Mouse (Mus musculus): ENCODE data around the gene Ssna1. TPM values are rescaled to one million over a fixed set of nuclear protein-coding genes. Genes with fewer than 3 reads are reported as not detected.

Gene Ssna1
- polyA plus RNA-seq, 1 experiment: 45.5 TPM

DNA sequence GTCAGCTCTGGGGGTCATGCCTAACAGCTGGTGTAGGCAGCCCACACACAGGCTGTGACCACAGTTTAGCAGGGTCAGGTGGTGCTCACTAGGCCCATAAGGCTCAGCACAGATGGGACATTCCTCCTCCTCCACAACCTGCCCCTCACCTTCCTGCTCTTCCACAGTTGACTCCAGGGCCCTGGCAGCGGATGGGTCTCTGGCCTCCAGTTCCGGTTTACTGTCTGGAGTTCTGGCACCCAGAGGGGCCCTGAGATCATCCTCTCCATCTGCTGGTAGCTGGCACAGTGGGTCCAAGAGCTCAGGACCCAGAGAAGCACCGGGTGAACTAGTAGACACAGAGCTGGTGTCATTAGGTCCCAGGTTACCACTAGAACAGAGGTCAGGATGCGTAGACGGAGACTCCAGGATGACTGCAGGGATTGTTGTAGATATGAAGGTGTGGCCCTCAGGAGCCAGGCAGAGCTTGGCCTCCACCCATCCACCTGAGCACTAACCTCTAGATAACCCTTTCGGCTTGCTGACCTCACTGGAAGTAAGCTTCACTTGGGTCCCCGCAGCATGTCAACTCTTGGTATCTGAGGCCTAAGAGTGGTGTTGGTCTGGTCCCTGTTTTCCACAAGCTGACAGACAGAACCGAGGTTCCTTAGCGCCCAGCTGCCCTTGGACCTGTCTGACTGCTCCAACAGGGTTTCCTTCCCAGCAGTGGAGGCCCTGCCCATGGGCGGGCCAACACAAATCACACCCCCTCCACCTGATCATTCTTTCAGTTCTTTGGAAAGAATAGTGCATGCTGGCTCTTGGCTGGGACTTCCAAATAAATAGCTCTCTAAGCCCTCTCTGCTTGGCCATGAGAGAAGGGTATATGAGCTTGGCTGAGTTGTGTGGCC lies 25.8 kb downstream of the Ssna1 start, which contains the start of gene AL732309.1:
Gene AL732309.1, minus strand, starts transcription at position 681 of the 890 bp plus-strand sequence.
- 90% methylated on average over 10 of the region's 10 CpGs for WGBS
- Histone ChIP-seq H3K27ac (ENCODE audit: insufficient read depth, low read length) (no peak within 1 kb of the TSS), H3K4me1 (ENCODE audit: control insufficient read depth, insufficient read depth, insufficient read length) (peaks cover 4% of the 10 kb centered on the region), H3K36me3 (ENCODE audit: control insufficient read depth, insufficient read depth, low read length) (peaks cover 25% of the 10 kb centered on the region), H3K4me3 (ENCODE audit: extremely low read depth, insufficient read depth, insufficient read length) (no peak within 1 kb of the TSS), H3K27me3 (ENCODE audit: control insufficient read depth, insufficient read depth, low read length) (peaks cover 9% of the 10 kb centered on the region)
- no peak for DNase-seq (ENCODE audit: low read depth in 1 of 2, low spot score in 2 of 2)
- TF ChIP-seq CTCF (IDR thresholded peaks at IDR 0.05; ENCODE audit: extremely low read depth, insufficient read depth, insufficient read length, insufficient replicate concordance): no peak
- TF ChIP-seq POLR2A (IDR thresholded peaks at IDR 0.05; ENCODE audit: low read depth, low read length): no peak

DNA sequence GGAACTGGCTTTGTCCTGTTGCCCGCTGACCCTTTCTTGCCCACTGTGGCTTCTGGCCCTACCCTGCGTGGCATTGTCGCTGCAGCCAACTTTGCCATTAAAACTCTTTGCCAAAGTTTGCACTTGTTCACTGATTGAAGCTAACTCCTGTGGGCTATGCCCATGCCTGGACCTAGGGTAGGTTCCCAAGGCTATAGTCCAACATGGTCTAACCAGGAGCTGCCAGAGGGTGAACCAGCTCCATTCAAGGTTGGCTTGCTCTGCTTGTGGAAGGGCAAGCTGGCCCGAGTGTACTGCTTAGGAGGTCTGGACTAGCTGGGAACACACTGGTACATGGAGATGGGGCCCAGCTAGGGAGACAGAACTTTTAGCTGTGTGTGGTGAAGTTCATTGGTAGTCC lies 28.1 kb downstream of the Ssna1 start:
- H3K4me3 ChIP-seq (ENCODE audit: extremely low read depth, insufficient read depth, insufficient read length): no peak overlapping the region
- H3K27ac ChIP-seq (ENCODE audit: insufficient read depth, low read length): no peak overlapping the region
- no peak for TF ChIP-seq POLR2A (IDR thresholded peaks at IDR 0.05; ENCODE audit: low read depth, low read length)
- TF ChIP-seq CTCF (IDR thresholded peaks at IDR 0.05; ENCODE audit: extremely low read depth, insufficient read depth, insufficient read length, insufficient replicate concordance): no peak
- no peak for DNase-seq (ENCODE audit: low read depth in 1 of 2, low spot score in 2 of 2)
- H3K4me1 ChIP-seq (ENCODE audit: control insufficient read depth, insufficient read depth, insufficient read length): peaks cover 9% of the 10 kb centered on the region
- H3K36me3 ChIP-seq (ENCODE audit: control insufficient read depth, insufficient read depth, low read length): peaks cover 14% of the 10 kb centered on the region
- H3K27me3 ChIP-seq (ENCODE audit: control insufficient read depth, insufficient read depth, low read length): peaks cover 11% of the 10 kb centered on the region
- 83% methylated on average over 4 of the region's 4 CpGs for WGBS

DNA sequence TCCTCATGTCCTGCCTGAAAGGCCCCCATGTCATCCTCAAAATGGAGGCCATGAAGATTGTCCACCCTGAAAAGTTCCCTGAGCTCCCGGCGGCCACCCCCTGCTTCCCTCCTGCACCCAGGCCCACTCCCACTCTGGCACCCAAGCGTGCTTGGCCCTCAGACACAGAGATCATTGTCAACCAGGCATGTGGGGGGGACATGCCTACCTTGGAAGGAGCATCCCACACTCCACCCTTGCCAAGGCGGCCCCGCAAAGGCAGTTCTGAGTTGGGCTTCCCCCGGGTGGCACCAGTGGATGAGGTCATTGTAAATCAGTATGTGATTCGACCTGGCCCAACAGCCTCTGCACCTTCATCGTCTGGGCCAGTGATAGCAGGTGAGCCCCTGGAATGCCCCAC lies 28.9 kb downstream of the Ssna1 start:
- Histone ChIP-seq H3K4me3 (ENCODE audit: extremely low read depth, insufficient read depth, insufficient read length) (no peak overlapping the region), H3K27ac (ENCODE audit: insufficient read depth, low read length) (no peak overlapping the region), H3K27me3 (ENCODE audit: control insufficient read depth, insufficient read depth, low read length) (peaks cover 11% of the 10 kb centered on the region), H3K4me1 (ENCODE audit: control insufficient read depth, insufficient read depth, insufficient read length) (peaks cover 9% of the 10 kb centered on the region), H3K36me3 (ENCODE audit: control insufficient read depth, insufficient read depth, low read length) (peaks cover 8% of the 10 kb centered on the region; the same call in 1 of the 2 replicates)
- WGBS: 87% methylated on average over 8 of the region's 8 CpGs
- DNase-seq (ENCODE audit: low read depth in 1 of 2, low spot score in 2 of 2): no peak
- no peak for TF ChIP-seq POLR2A (IDR thresholded peaks at IDR 0.05; ENCODE audit: low read depth, low read length)
- TF ChIP-seq CTCF (IDR thresholded peaks at IDR 0.05; ENCODE audit: extremely low read depth, insufficient read depth, insufficient read length, insufficient replicate concordance): no peak

DNA sequence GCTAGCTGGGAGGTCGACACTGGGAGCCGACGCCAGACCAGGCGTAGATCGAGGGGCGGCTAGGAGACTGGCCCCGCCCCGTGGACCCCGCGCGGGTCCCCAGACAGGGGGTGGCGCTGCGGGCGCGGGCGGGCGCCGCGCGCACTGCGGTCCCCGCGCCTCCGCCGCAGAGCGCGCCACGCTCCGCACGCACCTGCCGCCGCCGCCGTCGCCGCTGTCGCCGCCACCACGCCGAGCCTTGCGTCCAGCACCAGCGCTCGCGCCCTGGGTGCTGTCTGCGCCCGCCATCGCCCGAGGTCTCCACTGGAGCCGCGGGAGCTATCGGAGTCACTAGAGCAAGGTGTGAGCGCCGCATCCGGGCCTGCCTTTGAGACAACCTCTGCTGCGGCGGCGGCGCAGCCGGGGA lies 30.1 kb downstream of the Ssna1 start, which contains the start of the genes Rnf208 and Cysrt1:
Gene Rnf208, plus strand, starts transcription at position 155 of the 406 bp plus-strand sequence.
Gene Cysrt1, minus strand, starts transcription at position 352 of the 406 bp plus-strand sequence.
- no peak within 1 kb of the TSS for H3K27ac ChIP-seq (ENCODE audit: insufficient read depth, low read length)
- no peaks in the 10 kb centered on the region; the same call in 1 of the 2 replicates for H3K36me3 ChIP-seq (ENCODE audit: control insufficient read depth, insufficient read depth, low read length)
- 2% methylated on average over 50 of the region's 59 CpGs for WGBS
- peaks cover 9% of the 10 kb centered on the region for H3K4me1 ChIP-seq (ENCODE audit: control insufficient read depth, insufficient read depth, insufficient read length)
- peak within 1 kb of the TSS; percentile 40; the same call in 1 of the 2 replicates for H3K4me3 ChIP-seq (ENCODE audit: extremely low read depth, insufficient read depth, insufficient read length)
- DNase-seq (ENCODE audit: low read depth in 1 of 2, low spot score in 2 of 2): no peak
- no peak for TF ChIP-seq POLR2A (IDR thresholded peaks at IDR 0.05; ENCODE audit: low read depth, low read length)
- TF ChIP-seq CTCF (IDR thresholded peaks at IDR 0.05; ENCODE audit: extremely low read depth, insufficient read depth, insufficient read length, insufficient replicate concordance): no peak
- peaks cover 11% of the 10 kb centered on the region for H3K27me3 ChIP-seq (ENCODE audit: control insufficient read depth, insufficient read depth, low read length)

DNA sequence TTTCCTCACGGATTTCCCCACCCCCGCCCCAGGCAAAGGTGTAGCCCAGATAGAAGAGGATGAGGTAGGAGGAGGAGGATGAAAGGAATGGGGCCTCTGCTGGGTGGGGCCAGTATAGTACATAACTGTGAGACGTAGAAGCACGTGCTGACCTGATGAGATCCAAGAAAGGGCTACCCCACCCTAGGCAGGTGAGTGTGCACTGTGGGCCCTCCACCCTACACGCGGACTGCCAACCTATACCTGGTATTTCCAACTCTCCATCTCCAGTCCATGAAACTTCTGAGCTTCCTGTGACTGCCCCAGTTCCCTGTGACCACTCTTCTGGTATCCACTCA lies 30.8 kb downstream of the Ssna1 start:
- Histone ChIP-seq H3K27ac (ENCODE audit: insufficient read depth, low read length) (no peak overlapping the region), H3K4me1 (ENCODE audit: control insufficient read depth, insufficient read depth, insufficient read length) (peaks cover 9% of the 10 kb centered on the region), H3K36me3 (ENCODE audit: control insufficient read depth, insufficient read depth, low read length) (no peaks in the 10 kb centered on the region), H3K27me3 (ENCODE audit: control insufficient read depth, insufficient read depth, low read length) (peaks cover 11% of the 10 kb centered on the region), H3K4me3 (ENCODE audit: extremely low read depth, insufficient read depth, insufficient read length) (no peak overlapping the region)
- TF ChIP-seq CTCF (IDR thresholded peaks at IDR 0.05; ENCODE audit: extremely low read depth, insufficient read depth, insufficient read length, insufficient replicate concordance) (no peak), POLR2A (IDR thresholded peaks at IDR 0.05; ENCODE audit: low read depth, low read length) (no peak)
- no peak for DNase-seq (ENCODE audit: low read depth in 1 of 2, low spot score in 2 of 2)
- 13% methylated on average over 6 of the region's 6 CpGs for whole genome bisulfite sequencing

DNA sequence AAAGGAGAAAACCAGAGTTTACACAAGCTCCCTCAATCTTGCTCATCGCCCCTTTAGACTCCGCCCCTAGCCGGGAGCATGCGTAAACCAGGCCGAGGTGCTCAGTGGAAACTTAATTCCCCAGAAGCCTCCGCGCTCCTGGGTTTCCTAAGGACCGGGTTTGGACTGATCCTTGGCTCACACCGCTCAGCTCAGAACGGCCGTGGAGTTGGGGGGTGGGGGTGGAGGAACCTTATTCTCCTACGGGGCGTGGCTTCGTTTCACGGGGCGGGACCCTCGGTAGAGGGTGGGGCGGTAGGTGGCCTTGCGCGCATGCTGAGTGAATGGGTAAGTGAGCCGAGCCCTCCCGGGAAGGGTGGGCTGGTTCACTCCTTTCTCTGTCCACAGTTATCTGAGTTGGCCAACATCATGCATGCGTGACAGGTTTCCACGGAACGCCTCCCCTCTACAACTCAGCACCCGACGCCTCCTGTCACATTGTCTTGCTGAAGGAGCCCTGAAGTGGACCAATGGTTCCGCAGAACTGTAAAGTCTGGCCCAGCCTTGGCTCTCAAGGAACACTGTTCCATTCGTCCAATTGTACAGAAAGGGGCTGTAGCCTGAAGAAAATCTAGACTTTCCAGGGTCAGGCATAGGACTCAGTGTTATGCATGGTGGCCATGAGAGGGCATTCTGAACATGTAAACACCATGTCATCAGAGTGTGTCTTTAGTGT lies 31.4 kb downstream of the Ssna1 start:
- no peak for TF ChIP-seq CTCF (IDR thresholded peaks at IDR 0.05; ENCODE audit: extremely low read depth, insufficient read depth, insufficient read length, insufficient replicate concordance)
- TF ChIP-seq POLR2A (IDR thresholded peaks at IDR 0.05; ENCODE audit: low read depth, low read length): no peak
- peaks cover 11% of the 10 kb centered on the region for H3K27me3 ChIP-seq (ENCODE audit: control insufficient read depth, insufficient read depth, low read length)
- H3K4me3 ChIP-seq (ENCODE audit: extremely low read depth, insufficient read depth, insufficient read length): peak overlapping the region; percentile 53; the same call in 1 of the 2 replicates
- WGBS: 3% methylated on average over 29 of the region's 29 CpGs
- H3K36me3 ChIP-seq (ENCODE audit: control insufficient read depth, insufficient read depth, low read length): no peaks in the 10 kb centered on the region
- no peak overlapping the region for H3K27ac ChIP-seq (ENCODE audit: insufficient read depth, low read length)
- DNase-seq (ENCODE audit: low read depth in 1 of 2, low spot score in 2 of 2): no peak
- peaks cover 9% of the 10 kb centered on the region for H3K4me1 ChIP-seq (ENCODE audit: control insufficient read depth, insufficient read depth, insufficient read length)
